Mouse (Mus musculus) brain, embryonic 14.5 days (tissue): Measurements from ENCODE around the gene Tbr1. TPM values are rescaled to one million over a fixed set of nuclear protein-coding genes. Genes with fewer than 3 reads are reported as not detected.

Source experiments
- DNase-seq: peaks from one replicate; pipeline ENCODE4 v3.0.0-alpha.2; 2011; ENCODE audit warnings: low read depth
- CTCF ChIP-seq: fragments of 200-500 bp; IDR thresholded peaks from 2 replicates; pipeline ENCODE4 v1.5.1; 2012; ENCODE audit warnings: inconsistent platforms, mild to moderate bottlenecking, moderate library complexity, borderline replicate concordance; ENCODE audit not compliant: insufficient read depth, insufficient read length; ENCODE audit errors: extremely low read depth
- POLR2A ChIP-seq: fragments of 200-500 bp; IDR thresholded peaks from 2 replicates; pipeline ENCODE4 v1.6.1; 2012; ENCODE audit warnings: mild to moderate bottlenecking, inconsistent platforms, borderline replicate concordance; ENCODE audit not compliant: poor library complexity, insufficient read depth, insufficient read length, severe bottlenecking; ENCODE audit errors: extremely low read depth
- polyA plus RNA-seq: library from polyadenylated mRNA; depleted of rRNA; stranded (reverse); fragments of >200 nt; gene quantifications from 2 replicates; pipeline ENCODE4 v1.2.3, GENCODE M21; 2012; rRNA removed

Tbr1 gene
- polyA plus RNA-seq, result 33.8 and 60.1 TPM in 2 replicates

GRCm38 (mm10) chr2:61802656-61803251 lies at the start of gene Tbr1:
TSS of gene Tbr1 (plus strand) at chr2:61802930.
- DNase-seq, result peak; percentile 71
- TF ChIP-seq POLR2A, result no peak
- no peak for TF ChIP-seq CTCF

- DNase-seq, result no peak
- TF ChIP-seq POLR2A, result no peak
- TF ChIP-seq CTCF, result no peak
These were observed 47.7 kb upstream of the Tbr1 start for GRCm38 (mm10) chr2:61754989-61755388.

GRCm38 (mm10) chr2:61759234-61759855 lies 43.4 kb upstream of the Tbr1 start:
- TF ChIP-seq POLR2A (no peak), CTCF (no peak)
- DNase-seq, result no peak

GRCm38 (mm10) chr2:61760044-61760443 lies 42.7 kb upstream of the Tbr1 start:
- TF ChIP-seq CTCF, result no peak
- TF ChIP-seq POLR2A, result no peak
- no peak for DNase-seq

- DNase-seq, result peak; percentile 63
- TF ChIP-seq CTCF (no peak), POLR2A (no peak)
These were observed 38.1 kb upstream of the Tbr1 start for GRCm38 (mm10) chr2:61764470-61765105.

- TF ChIP-seq CTCF, result no peak
- no peak for TF ChIP-seq POLR2A
- peak; percentile 81 for DNase-seq
These were observed 37.2 kb upstream of the Tbr1 start for GRCm38 (mm10) chr2:61765526-61765925.

GRCm38 (mm10) chr2:61780794-61781193 lies 21.9 kb upstream of the Tbr1 start:
- no peak for DNase-seq
- TF ChIP-seq CTCF, result no peak
- no peak for TF ChIP-seq POLR2A

GRCm38 (mm10) chr2:61794960-61795359 lies 7.8 kb upstream of the Tbr1 start:
- peak; percentile 54 for DNase-seq
- TF ChIP-seq CTCF (no peak), POLR2A (no peak)

GRCm38 (mm10) chr2:61798048-61798447 lies 4.7 kb upstream of the Tbr1 start:
- peak; percentile 77 for DNase-seq
- no peak for TF ChIP-seq CTCF
- no peak for TF ChIP-seq POLR2A

- TF ChIP-seq POLR2A (no peak), CTCF (no peak)
- peak; percentile 78 for DNase-seq
These were observed 975 bp downstream of the Tbr1 start for GRCm38 (mm10) chr2:61803443-61804367.

- peak; percentile 92 for DNase-seq
- TF ChIP-seq CTCF (no peak), POLR2A (no peak)
These were observed 1.7 kb downstream of the Tbr1 start for GRCm38 (mm10) chr2:61804382-61804840.
